Mouse (Mus musculus): Measurements from ENCODE around the gene Slc25a13. TPM values are rescaled to one million over a fixed set of nuclear protein-coding genes. Genes with fewer than 3 reads are reported as not detected.

The Slc25a13 gene
- polyA plus RNA-seq, 1 experiment: 0.75 TPM

DNA sequence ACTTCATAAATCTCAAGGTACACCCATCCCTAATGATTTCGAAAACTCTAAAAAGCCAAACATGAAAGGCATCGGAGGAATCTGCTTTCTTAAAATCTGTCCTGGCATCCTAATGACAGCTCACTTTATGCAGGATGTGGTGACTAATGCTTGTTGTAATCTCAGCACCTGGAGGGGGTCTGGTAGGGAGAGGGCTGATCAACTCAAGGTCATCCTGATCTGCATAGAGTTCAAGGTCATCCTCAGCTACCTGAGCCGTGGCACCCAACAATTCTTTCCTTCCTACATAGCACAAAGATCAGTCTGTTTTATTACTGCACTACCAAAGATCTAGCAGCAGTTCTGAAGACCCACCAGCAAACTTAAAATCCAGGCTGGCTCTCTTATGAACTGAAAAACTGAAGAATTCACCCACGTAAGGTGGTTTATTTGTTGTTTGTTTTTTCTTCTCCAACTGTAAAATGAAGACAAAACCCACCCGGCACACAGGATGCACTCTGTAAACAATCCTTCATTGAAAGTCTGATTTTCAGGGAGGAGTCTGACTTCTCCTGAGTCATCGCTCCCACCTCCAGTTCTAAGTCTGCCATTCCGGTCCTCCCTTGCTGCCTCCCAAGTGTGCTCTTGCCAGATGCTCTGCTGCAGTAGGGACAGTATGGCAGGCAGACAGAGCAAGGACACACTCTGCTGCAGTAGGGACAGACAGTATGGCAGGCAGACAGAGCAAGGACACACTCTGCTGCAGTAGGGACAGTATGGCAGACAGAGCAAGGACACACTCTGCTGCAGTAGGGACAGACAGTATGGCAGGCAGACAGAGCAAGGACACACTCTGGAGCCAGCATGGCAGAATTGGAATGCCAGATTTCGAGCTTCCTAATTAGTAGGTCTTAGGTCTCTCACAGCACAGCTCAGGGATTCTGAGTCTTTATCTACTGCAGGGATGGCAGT, 4.3 kb downstream of the Slc25a13 start:
- Histone ChIP-seq H3K4me1 (ENCODE audit: control insufficient read depth, insufficient read depth, insufficient read length) (peaks cover 5% of the 10 kb centered on the region), H3K4me3 (ENCODE audit: extremely low read depth, insufficient read depth, insufficient read length) (no peak overlapping the region), H3K36me3 (ENCODE audit: control insufficient read depth, insufficient read depth, low read length) (no peaks in the 10 kb centered on the region), H3K27me3 (ENCODE audit: control insufficient read depth, insufficient read depth, low read length) (0 out of 2 replicates have a peak, but pooled peaks cover 3% of the 10 kb centered on the region), H3K27ac (ENCODE audit: insufficient read depth, low read length) (no peak overlapping the region)
- no peak for DNase-seq (ENCODE audit: low read depth in 1 of 2, low spot score in 2 of 2)
- no peak for TF ChIP-seq POLR2A (IDR thresholded peaks at IDR 0.05; ENCODE audit: low read depth, low read length)
- TF ChIP-seq CTCF (IDR thresholded peaks at IDR 0.05; ENCODE audit: extremely low read depth, insufficient read depth, insufficient read length, insufficient replicate concordance): no peak
- 91% methylated on average over 8 of the region's 8 CpGs for WGBS

DNA sequence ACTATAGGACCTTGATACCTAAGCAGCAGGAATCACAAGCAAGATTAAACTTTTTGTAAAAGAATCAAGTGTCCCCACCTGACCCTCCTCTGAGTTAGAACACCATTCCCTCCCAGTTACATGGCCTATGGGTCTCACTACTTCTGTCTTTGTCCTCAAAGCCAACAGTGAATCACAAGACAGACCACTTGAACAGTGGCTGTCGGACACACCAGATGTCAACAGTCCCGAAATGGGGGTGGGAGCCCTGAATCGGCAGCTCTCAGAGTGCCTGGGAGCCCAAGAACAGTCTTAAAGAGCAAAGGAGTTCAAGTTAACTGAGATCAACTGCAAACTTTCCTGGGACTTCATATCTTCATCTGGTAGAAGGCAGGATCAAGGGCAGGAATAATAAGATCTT, 5.0 kb downstream of the Slc25a13 start:
- WGBS: 89% methylated on average over 3 of the region's 3 CpGs
- Histone ChIP-seq H3K27ac (ENCODE audit: insufficient read depth, low read length) (no peak overlapping the region), H3K4me1 (ENCODE audit: control insufficient read depth, insufficient read depth, insufficient read length) (peaks cover 2% of the 10 kb centered on the region; the same call in 1 of the 2 replicates), H3K4me3 (ENCODE audit: extremely low read depth, insufficient read depth, insufficient read length) (no peak overlapping the region), H3K27me3 (ENCODE audit: control insufficient read depth, insufficient read depth, low read length) (0 out of 2 replicates have a peak, but pooled peaks cover 3% of the 10 kb centered on the region), H3K36me3 (ENCODE audit: control insufficient read depth, insufficient read depth, low read length) (no peaks in the 10 kb centered on the region)
- DNase-seq (ENCODE audit: low read depth in 1 of 2, low spot score in 2 of 2): no peak
- no peak for TF ChIP-seq CTCF (IDR thresholded peaks at IDR 0.05; ENCODE audit: extremely low read depth, insufficient read depth, insufficient read length, insufficient replicate concordance)
- no peak for TF ChIP-seq POLR2A (IDR thresholded peaks at IDR 0.05; ENCODE audit: low read depth, low read length)

- TF ChIP-seq CTCF (IDR thresholded peaks at IDR 0.05; ENCODE audit: extremely low read depth, insufficient read depth, insufficient read length, insufficient replicate concordance) (no peak), POLR2A (IDR thresholded peaks at IDR 0.05; ENCODE audit: low read depth, low read length) (no peak)
- no peak for DNase-seq (ENCODE audit: low read depth in 1 of 2, low spot score in 2 of 2)
- 91% methylated on average over 7 of the region's 7 CpGs for WGBS
- H3K4me3 ChIP-seq (ENCODE audit: extremely low read depth, insufficient read depth, insufficient read length): no peak overlapping the region
- no peaks in the 10 kb centered on the region for H3K27me3 ChIP-seq (ENCODE audit: control insufficient read depth, insufficient read depth, low read length)
- H3K4me1 ChIP-seq (ENCODE audit: control insufficient read depth, insufficient read depth, insufficient read length): no peaks in the 10 kb centered on the region
- H3K36me3 ChIP-seq (ENCODE audit: control insufficient read depth, insufficient read depth, low read length): no peaks in the 10 kb centered on the region
- no peak overlapping the region for H3K27ac ChIP-seq (ENCODE audit: insufficient read depth, low read length)
Observed at GRCm38 (mm10) chr6:6210637-6211036, 6.3 kb downstream of the Slc25a13 start.

GRCm38 (mm10) chr6:6208351-6209059, 8.5 kb downstream of the Slc25a13 start:
- WGBS: 77% methylated on average over 4 of the region's 4 CpGs
- DNase-seq (ENCODE audit: low read depth in 1 of 2, low spot score in 2 of 2): no peak
- Histone ChIP-seq H3K4me1 (ENCODE audit: control insufficient read depth, insufficient read depth, insufficient read length) (no peaks in the 10 kb centered on the region), H3K27me3 (ENCODE audit: control insufficient read depth, insufficient read depth, low read length) (no peaks in the 10 kb centered on the region), H3K4me3 (ENCODE audit: extremely low read depth, insufficient read depth, insufficient read length) (no peak overlapping the region), H3K36me3 (ENCODE audit: control insufficient read depth, insufficient read depth, low read length) (no peaks in the 10 kb centered on the region), H3K27ac (ENCODE audit: insufficient read depth, low read length) (no peak overlapping the region)
- TF ChIP-seq POLR2A (IDR thresholded peaks at IDR 0.05; ENCODE audit: low read depth, low read length) (no peak), CTCF (IDR thresholded peaks at IDR 0.05; ENCODE audit: extremely low read depth, insufficient read depth, insufficient read length, insufficient replicate concordance) (no peak)

DNA sequence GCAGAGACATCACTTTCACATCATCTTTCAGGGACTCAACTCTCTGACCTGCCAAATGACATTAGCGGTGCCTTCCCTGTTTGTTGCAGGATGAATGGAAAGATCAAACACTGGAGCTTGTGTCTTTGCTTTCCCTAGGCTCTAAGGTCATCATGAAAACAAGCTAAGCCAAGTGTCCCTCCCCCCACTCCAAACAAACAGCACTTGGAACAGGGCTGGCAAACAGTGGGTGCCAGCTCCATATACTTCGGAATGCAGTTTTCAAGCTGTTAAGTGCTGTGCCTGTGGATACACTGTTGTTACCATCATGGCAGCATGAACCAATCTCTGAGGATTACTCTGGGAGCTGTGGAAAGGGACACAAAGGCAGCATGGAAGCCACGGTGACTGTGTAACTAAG, 9.1 kb downstream of the Slc25a13 start:
- WGBS: 88% methylated on average over 3 of the region's 3 CpGs

GRCm38 (mm10) chr6:6207395-6207794, 9.6 kb downstream of the Slc25a13 start:
- no peaks in the 10 kb centered on the region for H3K4me1 ChIP-seq (ENCODE audit: control insufficient read depth, insufficient read depth, insufficient read length)

More for the DNA sequence above, 9.1 kb downstream of the Slc25a13 start:
- no peaks in the 10 kb centered on the region for H3K4me1 ChIP-seq (ENCODE audit: control insufficient read depth, insufficient read depth, insufficient read length)
- DNase-seq (ENCODE audit: low read depth in 1 of 2, low spot score in 2 of 2): no peak
- H3K4me3 ChIP-seq (ENCODE audit: extremely low read depth, insufficient read depth, insufficient read length): no peak overlapping the region
- H3K27ac ChIP-seq (ENCODE audit: insufficient read depth, low read length): no peak overlapping the region
- H3K27me3 ChIP-seq (ENCODE audit: control insufficient read depth, insufficient read depth, low read length): no peaks in the 10 kb centered on the region
- TF ChIP-seq CTCF (IDR thresholded peaks at IDR 0.05; ENCODE audit: extremely low read depth, insufficient read depth, insufficient read length, insufficient replicate concordance) (no peak), POLR2A (IDR thresholded peaks at IDR 0.05; ENCODE audit: low read depth, low read length) (no peak)
- H3K36me3 ChIP-seq (ENCODE audit: control insufficient read depth, insufficient read depth, low read length): no peaks in the 10 kb centered on the region

More at GRCm38 (mm10) chr6:6207395-6207794, 9.6 kb downstream of the Slc25a13 start:
- Histone ChIP-seq H3K27ac (ENCODE audit: insufficient read depth, low read length) (no peak overlapping the region), H3K27me3 (ENCODE audit: control insufficient read depth, insufficient read depth, low read length) (no peaks in the 10 kb centered on the region), H3K4me3 (ENCODE audit: extremely low read depth, insufficient read depth, insufficient read length) (no peak overlapping the region), H3K36me3 (ENCODE audit: control insufficient read depth, insufficient read depth, low read length) (no peaks in the 10 kb centered on the region)
- WGBS: 84% methylated on average over 1 of the region's 1 CpGs
- DNase-seq (ENCODE audit: low read depth in 1 of 2, low spot score in 2 of 2): no peak
- TF ChIP-seq CTCF (IDR thresholded peaks at IDR 0.05; ENCODE audit: extremely low read depth, insufficient read depth, insufficient read length, insufficient replicate concordance): no peak
- TF ChIP-seq POLR2A (IDR thresholded peaks at IDR 0.05; ENCODE audit: low read depth, low read length): no peak
